Mouse (Mus musculus) urinary bladder, postnatal 10 days (tissue): ENCODE data around the gene Hykk.
"Not testable (repeated sequence)": the region's sequence is repeated elsewhere in the genome, so short reads cannot be mapped to it uniquely, and the experiment has no call there.

Experiments used
- DNase-seq: peaks from one replicate; pipeline ENCODE4 v3.0.0; 2022; ENCODE audit warnings: low spot score

Hykk gene

GRCm38 (mm10) chr9:54917010-54917677, at the start of gene Hykk:
Hykk (plus strand) TSS chr9:54917283.
- DNase-seq, result peak; percentile 32

- DNase-seq, result no peak
These were observed 38.3 kb upstream of the Hykk start for GRCm38 (mm10) chr9:54878759-54879158.

- DNase-seq, result no peak
These were observed 25.0 kb upstream of the Hykk start for GRCm38 (mm10) chr9:54892111-54892510.

- no peak for DNase-seq
These were observed 20.0 kb upstream of the Hykk start for GRCm38 (mm10) chr9:54897097-54897496.

- no peak for DNase-seq
These were observed 7.6 kb upstream of the Hykk start for GRCm38 (mm10) chr9:54909446-54909845.

GRCm38 (mm10) chr9:54915576-54915975, 1.5 kb upstream of the Hykk start:
- no peak for DNase-seq

GRCm38 (mm10) chr9:54916401-54916800, 682 bp upstream of the Hykk start:
- no peak for DNase-seq

GRCm38 (mm10) chr9:54918191-54918590, 1.1 kb downstream of the Hykk start:
- no peak for DNase-seq

- DNase-seq, result no peak
These were observed 1.7 kb downstream of the Hykk start for GRCm38 (mm10) chr9:54918781-54919180.

GRCm38 (mm10) chr9:54919946-54920345, 2.9 kb downstream of the Hykk start:
- no peak for DNase-seq

GRCm38 (mm10) chr9:54930741-54931140, 13.7 kb downstream of the Hykk start:
- no peak for DNase-seq

- no peak for DNase-seq
These were observed 14.7 kb downstream of the Hykk start for GRCm38 (mm10) chr9:54931765-54932164.

GRCm38 (mm10) chr9:54932379-54932778, 15.3 kb downstream of the Hykk start:
- no peak for DNase-seq

GRCm38 (mm10) chr9:54942071-54942470, 25.0 kb downstream of the Hykk start:
- no peak for DNase-seq

GRCm38 (mm10) chr9:54944467-54944866, 27.4 kb downstream of the Hykk start:
- no peak for DNase-seq

- no peak for DNase-seq
These were observed 29.2 kb downstream of the Hykk start for GRCm38 (mm10) chr9:54946256-54946655.

- no peak for DNase-seq
These were observed 32.4 kb downstream of the Hykk start for GRCm38 (mm10) chr9:54949465-54949864.

- DNase-seq, result not testable (repeated sequence)
These were observed 33.1 kb downstream of the Hykk start for GRCm38 (mm10) chr9:54950162-54950561.

- DNase-seq, result peak; percentile 60
These were observed 33.7 kb downstream of the Hykk start, which contains the start of the genes Psma4 and AY074887 for GRCm38 (mm10) chr9:54950575-54951321. Psma4 (plus strand) TSS chr9:54950790. AY074887 (minus strand) TSS chr9:54950998.

- no peak for DNase-seq
These were observed 44.0 kb downstream of the Hykk start for GRCm38 (mm10) chr9:54961059-54961458.

GRCm38 (mm10) chr9:54963669-54964068, 46.6 kb downstream of the Hykk start:
- no peak for DNase-seq

- DNase-seq, result no peak
These were observed 53.0 kb downstream of the Hykk start for GRCm38 (mm10) chr9:54969972-54970637.

GRCm38 (mm10) chr9:54980674-54981073, 63.6 kb downstream of the Hykk start, which contains the start of gene Chrna5:
Chrna5 (plus strand) TSS chr9:54980880.
- DNase-seq, result no peak
